In genomic region chr11:74724235-74724791, GRCm38 (mm10) we compare ENCODE assay signal across 8 mouse cellular contexts. TPM values are rescaled to one million over a fixed set of nuclear protein-coding genes. Genes with fewer than 3 reads are reported as not detected.
DNase-seq lines count a peak whose midpoint lies in the region; ATAC-seq lines count a peak whose summit lies in the region.

TSS of gene Pafah1b1 (minus strand) at chr11:74724670.

- DNase-seq in CD4-positive helper T cell, adult 2 months (ENCODE audit: low read depth, low spot score) = peak; percentile 97
- DNase-seq in brain, embryonic 18.5 days (ENCODE audit: low read depth, low spot score) = peak; percentile 88
- DNase-seq in kidney, postnatal 10 days = peak; percentile 99
- peak; percentile 94 to 96 for DNase-seq in natural killer cell, adult 2 months (ENCODE audit: low spot score in 2 of 2)

- peak within 1 kb of the TSS; percentile 99 for H3K27ac ChIP-seq in heart, embryonic 13.5 days (replicated peaks)
- H3K27ac ChIP-seq in liver, embryonic 12.5 days = peak within 1 kb of the TSS; percentile 100
- peak within 1 kb of the TSS; percentile 100 for H3K27ac ChIP-seq in stomach, embryonic 15.5 days

- no peaks in the 10 kb centered on the region for H3K27me3 ChIP-seq in heart, embryonic 13.5 days (replicated peaks)
- H3K27me3 ChIP-seq in liver, embryonic 12.5 days (replicated peaks) = 0 out of 2 replicates have a peak, but pooled peaks cover 5% of the 10 kb centered on the region
- no peaks in the 10 kb centered on the region for H3K27me3 ChIP-seq in stomach, embryonic 15.5 days (replicated peaks)

- ATAC-seq in erythroid progenitor cell, adult 5-6 weeks (replicated peaks; ENCODE audit: low FRiP score, poor library complexity, severe bottlenecking) = peak; percentile 88
- ATAC-seq in heart, embryonic 13.5 days (ENCODE audit: extremely low read depth, insufficient number of reproducible peaks, low FRiP score, low TSS enrichment) = peak; percentile 94
- ATAC-seq in liver, embryonic 12.5 days = peak; percentile 95
- peak; percentile 97 for ATAC-seq in stomach, embryonic 15.5 days (ENCODE audit: insufficient read depth, low FRiP score, low read depth)

- no peaks in the 10 kb centered on the region for H3K36me3 ChIP-seq in heart, embryonic 13.5 days
- no peaks in the 10 kb centered on the region for H3K36me3 ChIP-seq in liver, embryonic 12.5 days
- no peaks in the 10 kb centered on the region for H3K36me3 ChIP-seq in stomach, embryonic 15.5 days

- peak within 1 kb of the TSS; percentile 92 for H3K9ac ChIP-seq in heart, embryonic 13.5 days
- H3K9ac ChIP-seq in liver, embryonic 12.5 days = peak within 1 kb of the TSS; percentile 98
- peak within 1 kb of the TSS; percentile 83 for H3K9ac ChIP-seq in stomach, embryonic 15.5 days

- peak within 1 kb of the TSS; percentile 88 for H3K4me3 ChIP-seq in heart, embryonic 13.5 days
- H3K4me3 ChIP-seq in liver, embryonic 12.5 days = peak within 1 kb of the TSS; percentile 99
- H3K4me3 ChIP-seq in stomach, embryonic 15.5 days (replicated peaks) = peak within 1 kb of the TSS; percentile 92

- under 1% methylated on average over 49 of the region's 56 CpGs for WGBS in heart, embryonic 13.5 days
- 2% methylated on average over 38 of the region's 56 CpGs for WGBS in liver, embryonic 12.5 days (ENCODE audit: insufficient replicate concordance)
- 0% methylated on average over 52 of the region's 56 CpGs for WGBS in stomach, embryonic 15.5 days

- H3K9me3 ChIP-seq in heart, embryonic 13.5 days = no peaks in the 10 kb centered on the region
- no peaks in the 10 kb centered on the region for H3K9me3 ChIP-seq in liver, embryonic 12.5 days (replicated peaks)
- no peaks in the 10 kb centered on the region for H3K9me3 ChIP-seq in stomach, embryonic 15.5 days

- peaks cover 35% of the 10 kb centered on the region for H3K4me1 ChIP-seq in heart, embryonic 13.5 days
- H3K4me1 ChIP-seq in liver, embryonic 12.5 days = peaks cover 39% of the 10 kb centered on the region
- peaks cover 5% of the 10 kb centered on the region; the same call in 1 of the 2 replicates for H3K4me1 ChIP-seq in stomach, embryonic 15.5 days

- H3K4me2 ChIP-seq in heart, embryonic 13.5 days = peak within 1 kb of the TSS; percentile 92
- peak within 1 kb of the TSS; percentile 76 for H3K4me2 ChIP-seq in liver, embryonic 12.5 days
- peak within 1 kb of the TSS; percentile 67 for H3K4me2 ChIP-seq in stomach, embryonic 15.5 days

RNA-seq across cellular contexts. Expression of gene Pafah1b1, which starts in this region (rescaled TPM):
- total RNA-seq in erythroid progenitor cell, adult 5-6 weeks (2015; ENCODE audit: low replicate concordance) = 71.7 and 86.5 TPM in 2 replicates
- 70.0 and 99.2 TPM in 2 replicates for total RNA-seq in erythroid progenitor cell, adult 5-6 weeks (2017; ENCODE audit: low replicate concordance)
- 34.6 and 47.6 TPM in 2 replicates for polyA plus RNA-seq in heart, embryonic 13.5 days (2015; fragmentation: Nextera tagmentation; extraction: Ambion mirVana)
- 54.3 and 54.7 TPM in 2 replicates for polyA plus RNA-seq in liver, embryonic 12.5 days (2016; fragmentation: Nextera tagmentation; extraction: Ambion mirVana)
- 44.7 and 53.9 TPM in 2 replicates for polyA plus RNA-seq in stomach, embryonic 15.5 days (2015; fragmentation: Nextera tagmentation; extraction: Ambion mirVana)

Comparison
In these comparisons a context has a peak if more than half of its experiments do, and no peak if none do; other contexts are left out.
1. Peak in every context shown above with its lines: DNase-seq, ATAC-seq, H3K4me3 ChIP-seq and H3K27ac ChIP-seq.